Mouse (Mus musculus) liver, adult 2 months (tissue): ENCODE results near the gene Slc39a12.

ENCODE experiments used
- CTCF ChIP-seq: fragments of 200-500 bp; IDR thresholded peaks from 2 replicates; pipeline ENCODE4 v1.5.1; 2011; ENCODE audit warnings: low read depth, low read length, control low read depth
- POLR2A ChIP-seq: fragments of 200-500 bp; IDR thresholded peaks from 2 replicates; pipeline ENCODE4 v1.6.1; 2011; ENCODE audit warnings: low read length, control low read depth; ENCODE audit not compliant: insufficient read depth; ENCODE audit errors: extremely low read depth

DNA sequence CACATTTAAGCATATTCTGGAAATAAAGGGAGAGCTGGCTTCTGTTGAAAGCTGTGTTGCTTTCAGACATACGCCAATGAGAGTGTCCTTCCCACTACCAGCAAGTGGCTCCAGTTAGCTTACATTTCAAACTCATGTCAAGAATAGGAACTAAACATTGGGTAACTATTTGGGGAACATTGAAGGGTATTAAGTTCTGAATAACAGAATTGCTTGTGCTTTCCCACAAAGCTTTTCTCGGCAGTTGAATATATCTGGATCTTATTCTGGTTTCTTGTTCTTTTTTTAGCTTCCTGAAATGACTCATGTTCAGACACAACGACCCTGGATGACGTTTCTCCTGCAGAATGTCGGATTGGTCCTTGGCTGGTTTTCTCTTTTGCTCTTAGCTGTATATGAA is 106.0 kb downstream of the Slc39a12 start:
- TF ChIP-seq CTCF (no peak), POLR2A (no peak)
